Mouse (Mus musculus) stomach, embryonic 15.5 days (tissue): ENCODE data around the gene Ikzf1. TPM values are rescaled to one million over a fixed set of nuclear protein-coding genes. Genes with fewer than 3 reads are reported as not detected.
A peak's percentile ranks its signal among the peaks of the same experiment; 100 is the strongest.

Experiments
- ATAC-seq: fragments of 200-750 bp; cut with Nextera tagmentation; 2 replicates; pipeline ENCODE4 v1.8.0; 2017; ENCODE audit warnings: low read depth, moderate number of reproducible peaks, moderate TSS enrichment; ENCODE audit not compliant: insufficient read depth, low FRiP score
- H3K27ac ChIP-seq: fragments of 300-500 bp; sonication (generic); 2 replicates; pipeline ENCODE4 v1.5.1; 2015; ENCODE audit warnings: mild to moderate bottlenecking, inconsistent platforms
- H3K27me3 ChIP-seq: fragments of 300-500 bp; sonication (generic); replicated peaks from 2 replicates; pipeline ENCODE4 v1.6.1; 2015; ENCODE audit warnings: inconsistent platforms
- H3K36me3 ChIP-seq: fragments of 300-500 bp; sonication (generic); 2 replicates; pipeline ENCODE4 v1.6.1; 2015; ENCODE audit warnings: inconsistent platforms
- H3K4me1 ChIP-seq: fragments of 300-500 bp; sonication (generic); 2 replicates; pipeline ENCODE4 v1.6.1; 2015; ENCODE audit warnings: inconsistent platforms
- H3K4me2 ChIP-seq: fragments of 300-500 bp; sonication (generic); 2 replicates; pipeline ENCODE4 v1.6.1; 2015; ENCODE audit warnings: mild to moderate bottlenecking, inconsistent platforms
- H3K4me3 ChIP-seq: fragments of 300-500 bp; sonication (generic); replicated peaks from 2 replicates; pipeline ENCODE4 v1.5.1; 2015; ENCODE audit warnings: inconsistent platforms
- H3K9ac ChIP-seq: fragments of 300-500 bp; sonication (generic); 2 replicates; pipeline ENCODE4 v1.6.1; 2015; ENCODE audit warnings: inconsistent platforms
- H3K9me3 ChIP-seq: fragments of 300-500 bp; sonication (generic); 2 replicates; pipeline ENCODE4 v1.6.1; 2016; ENCODE audit warnings: inconsistent platforms
- WGBS: fragments of 180-500 bp; shearing (Covaris S2); methylation state at CpG from one replicate; pipeline ENCODE4 v1.1.7; 2015; 5-methylcytosine and 5-hydroxymethylcytosine counted together
- polyA plus RNA-seq: library from polyadenylated mRNA; unstranded; fragments of >200 nt; fragmentation: Nextera tagmentation; extraction: Ambion mirVana; gene quantifications from 2 replicates; pipeline ENCODE4 v1.2.1, GENCODE M21; 2015

Ikzf1 gene
- polyA plus RNA-seq: 3.1 and 4.5 TPM in 2 replicates

- Histone ChIP-seq H3K4me2 (peak within 1 kb of the TSS; percentile 99), H3K27ac (no peak within 1 kb of the TSS), H3K4me1 (peaks cover 10% of the 10 kb centered on the region; the same call in 1 of the 2 replicates), H3K36me3 (no peaks in the 10 kb centered on the region), H3K9me3 (no peaks in the 10 kb centered on the region), H3K9ac (peak within 1 kb of the TSS; percentile 42), H3K4me3 (peak within 1 kb of the TSS; percentile 67), H3K27me3 (peaks cover 34% of the 10 kb centered on the region)
- 3% methylated on average over 38 of the region's 100 CpGs for WGBS
- peak; percentile 70 for ATAC-seq
Observed at GRCm38 (mm10) chr11:11684930-11685852, at the start of gene Ikzf1. TSS of gene Ikzf1 (plus strand) at chr11:11685003.

- no peak overlapping the region for H3K4me2 ChIP-seq
- H3K9ac ChIP-seq: no peak overlapping the region
- H3K4me3 ChIP-seq: no peak overlapping the region
- no peak for ATAC-seq
- no peaks in the 10 kb centered on the region for H3K4me1 ChIP-seq
- no peaks in the 10 kb centered on the region for H3K36me3 ChIP-seq
- no peak overlapping the region for H3K27ac ChIP-seq
- H3K27me3 ChIP-seq: no peaks in the 10 kb centered on the region
- H3K9me3 ChIP-seq: no peaks in the 10 kb centered on the region
Observed at GRCm38 (mm10) chr11:11644303-11644702, 40.5 kb upstream of the Ikzf1 start.

GRCm38 (mm10) chr11:11656388-11656787 is 28.4 kb upstream of the Ikzf1 start:
- H3K9ac ChIP-seq: no peak overlapping the region
- no peak for ATAC-seq
- H3K9me3 ChIP-seq: no peaks in the 10 kb centered on the region
- no peak overlapping the region for H3K4me3 ChIP-seq
- no peaks in the 10 kb centered on the region for H3K27me3 ChIP-seq
- no peak overlapping the region; the same call in 1 of the 2 replicates for H3K27ac ChIP-seq
- no peak overlapping the region for H3K4me2 ChIP-seq
- WGBS: 71% methylated on average over 3 of the region's 3 CpGs
- no peaks in the 10 kb centered on the region for H3K4me1 ChIP-seq
- H3K36me3 ChIP-seq: no peaks in the 10 kb centered on the region

GRCm38 (mm10) chr11:11656995-11657530 is 27.7 kb upstream of the Ikzf1 start:
- Histone ChIP-seq H3K36me3 (no peaks in the 10 kb centered on the region), H3K27ac (peak overlapping the region; percentile 9), H3K27me3 (no peaks in the 10 kb centered on the region), H3K4me1 (no peaks in the 10 kb centered on the region), H3K9ac (no peak overlapping the region), H3K4me2 (no peak overlapping the region), H3K4me3 (no peak overlapping the region), H3K9me3 (no peaks in the 10 kb centered on the region)
- WGBS: 20% methylated on average over 5 of the region's 5 CpGs
- peak; percentile 91 for ATAC-seq

GRCm38 (mm10) chr11:11657634-11658033 is 27.2 kb upstream of the Ikzf1 start:
- Histone ChIP-seq H3K27ac (peak overlapping the region; percentile 9), H3K4me2 (no peak overlapping the region), H3K4me1 (no peaks in the 10 kb centered on the region), H3K4me3 (no peak overlapping the region), H3K9me3 (no peaks in the 10 kb centered on the region), H3K9ac (no peak overlapping the region), H3K36me3 (no peaks in the 10 kb centered on the region), H3K27me3 (no peaks in the 10 kb centered on the region)
- WGBS: 70% methylated on average over 4 of the region's 4 CpGs
- no peak for ATAC-seq

GRCm38 (mm10) chr11:11658834-11659233 is 26.0 kb upstream of the Ikzf1 start:
- no peak overlapping the region for H3K9ac ChIP-seq
- H3K4me1 ChIP-seq: no peaks in the 10 kb centered on the region
- H3K36me3 ChIP-seq: no peaks in the 10 kb centered on the region
- no peak overlapping the region for H3K4me2 ChIP-seq
- no peak for ATAC-seq
- H3K9me3 ChIP-seq: no peaks in the 10 kb centered on the region
- no peak overlapping the region for H3K27ac ChIP-seq
- 76% methylated on average over 4 of the region's 4 CpGs for WGBS
- no peak overlapping the region for H3K4me3 ChIP-seq
- H3K27me3 ChIP-seq: no peaks in the 10 kb centered on the region

GRCm38 (mm10) chr11:11660651-11661050 is 24.2 kb upstream of the Ikzf1 start:
- no peak for ATAC-seq
- Histone ChIP-seq H3K4me2 (no peak overlapping the region), H3K36me3 (no peaks in the 10 kb centered on the region), H3K27ac (no peak overlapping the region), H3K4me3 (no peak overlapping the region), H3K27me3 (no peaks in the 10 kb centered on the region), H3K4me1 (no peaks in the 10 kb centered on the region), H3K9me3 (no peaks in the 10 kb centered on the region), H3K9ac (no peak overlapping the region)
- 79% methylated on average over 4 of the region's 4 CpGs for WGBS

GRCm38 (mm10) chr11:11667254-11667921 is 17.4 kb upstream of the Ikzf1 start:
- 74% methylated on average over 4 of the region's 4 CpGs for WGBS
- H3K36me3 ChIP-seq: no peaks in the 10 kb centered on the region

GRCm38 (mm10) chr11:11667922-11668290 is 16.9 kb upstream of the Ikzf1 start:
- Histone ChIP-seq H3K27ac (no peak overlapping the region), H3K36me3 (no peaks in the 10 kb centered on the region), H3K9ac (no peak overlapping the region), H3K4me2 (no peak overlapping the region), H3K9me3 (no peaks in the 10 kb centered on the region), H3K4me3 (no peak overlapping the region), H3K27me3 (no peaks in the 10 kb centered on the region), H3K4me1 (no peaks in the 10 kb centered on the region)
- WGBS: 90% methylated on average over 3 of the region's 3 CpGs
- ATAC-seq: no peak

More at GRCm38 (mm10) chr11:11667254-11667921, 17.4 kb upstream of the Ikzf1 start:
- Histone ChIP-seq H3K4me2 (no peak overlapping the region), H3K27me3 (no peaks in the 10 kb centered on the region), H3K27ac (no peak overlapping the region), H3K4me3 (no peak overlapping the region), H3K9ac (no peak overlapping the region), H3K4me1 (no peaks in the 10 kb centered on the region), H3K9me3 (no peaks in the 10 kb centered on the region)
- ATAC-seq: no peak

GRCm38 (mm10) chr11:11672974-11673373 is 11.8 kb upstream of the Ikzf1 start:
- Histone ChIP-seq H3K36me3 (no peaks in the 10 kb centered on the region), H3K4me1 (no peaks in the 10 kb centered on the region), H3K4me3 (no peak overlapping the region), H3K27ac (no peak overlapping the region), H3K4me2 (no peak overlapping the region), H3K27me3 (no peaks in the 10 kb centered on the region), H3K9me3 (no peaks in the 10 kb centered on the region), H3K9ac (no peak overlapping the region)
- 67% methylated on average over 4 of the region's 4 CpGs for WGBS
- no peak for ATAC-seq

- H3K4me2 ChIP-seq: no peak overlapping the region
- no peak for ATAC-seq
- no peaks in the 10 kb centered on the region for H3K27me3 ChIP-seq
- H3K9ac ChIP-seq: no peak overlapping the region
- no peak overlapping the region for H3K4me3 ChIP-seq
- H3K9me3 ChIP-seq: no peaks in the 10 kb centered on the region
- no peaks in the 10 kb centered on the region for H3K36me3 ChIP-seq
- no peaks in the 10 kb centered on the region for H3K4me1 ChIP-seq
- H3K27ac ChIP-seq: no peak overlapping the region
Observed at GRCm38 (mm10) chr11:11675063-11675462, 9.7 kb upstream of the Ikzf1 start.
